Mouse (Mus musculus): Measurements from ENCODE around the gene Csf2. TPM values are rescaled to one million over a fixed set of nuclear protein-coding genes. Genes with fewer than 3 reads are reported as not detected.
A peak's percentile ranks its signal among the peaks of the same experiment; 100 is the strongest.

The Csf2 gene
- polyA plus RNA-seq, 1 experiment from 2014 or later = 0.17 TPM

DNA sequence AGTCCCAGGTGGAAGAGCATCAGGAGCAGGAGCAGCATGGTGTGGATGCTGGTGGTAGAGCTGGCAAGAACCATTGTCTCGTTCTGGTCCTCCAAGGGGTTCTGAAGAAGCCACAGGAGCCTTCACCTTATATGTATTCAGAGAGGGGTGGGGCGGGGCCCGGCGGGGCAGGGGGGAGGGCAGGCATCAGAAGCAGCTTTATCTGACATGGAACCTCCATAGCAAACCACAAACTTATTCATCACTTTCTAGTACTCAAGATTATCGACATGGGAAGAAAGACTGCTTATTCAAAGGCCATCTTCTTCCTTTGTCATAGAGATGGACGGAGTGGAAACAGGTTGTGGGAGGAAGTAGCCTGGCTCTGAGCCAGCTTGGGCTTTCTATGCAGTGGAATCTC, 17.7 kb upstream of the Csf2 start, which contains the start of gene Il3:
Gene Il3, minus strand, starts transcription at position 101 of the 400 bp plus-strand sequence.
- ChIA-PET POLR2A (no interaction called here), CTCF (interaction anchor here (1.0 kb wide), 1 partner anchor 13 kb away, joined by 3 read pairs; no protein-coding TSS in a partner anchor)
- in situ Hi-C loops (cut with MboI; ENCODE audit: low pct_unique_long_range_greater_than_20kb) = loop anchor here (25.0 kb wide), 1 partner anchor 530 kb away; no protein-coding TSS in a partner anchor
- DNase-seq (ENCODE audit: low read depth, low spot score) = no peak
- no peak for TF ChIP-seq CTCF (IDR thresholded peaks at IDR 0.05)
- ATAC-seq = no peak
- no peaks in the 10 kb centered on the region for H3K27me3 ChIP-seq

DNA sequence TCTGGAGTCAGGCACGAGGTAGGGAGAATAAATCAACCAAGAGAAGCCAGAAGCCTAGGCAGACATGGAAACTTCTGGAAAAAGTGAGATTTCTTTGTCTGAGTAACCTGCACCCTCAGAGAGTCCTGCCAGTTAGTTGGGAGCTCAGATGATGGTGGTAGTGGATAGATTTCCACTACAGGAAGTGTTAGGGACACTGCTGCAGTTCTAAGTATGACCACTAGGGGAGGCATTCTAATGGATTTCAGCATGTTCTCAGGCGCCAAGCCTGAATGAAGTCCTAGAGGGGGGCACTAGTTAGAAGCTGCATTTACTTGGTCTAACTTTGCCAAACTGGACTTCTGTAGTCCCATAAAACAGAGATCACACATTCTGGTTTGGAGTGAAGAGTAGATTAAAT, 15.1 kb upstream of the Csf2 start:
- DNase-seq (ENCODE audit: low read depth, low spot score) = no peak
- no peak for ATAC-seq
- ChIA-PET POLR2A (no interaction called here), CTCF (interaction anchor here (0.7 to 1.5 kb wide), 5 partner anchors 10 to 261 kb away, joined by 3 to 4 read pairs (median 4); no protein-coding TSS in a partner anchor)
- in situ Hi-C loops (cut with MboI; ENCODE audit: low pct_unique_long_range_greater_than_20kb) = loop anchor here (25.0 kb wide), 1 partner anchor 527 kb away; no protein-coding TSS in a partner anchor
- TF ChIP-seq CTCF (IDR thresholded peaks at IDR 0.05) = peak; percentile 70
- H3K27me3 ChIP-seq = no peaks in the 10 kb centered on the region

DNA sequence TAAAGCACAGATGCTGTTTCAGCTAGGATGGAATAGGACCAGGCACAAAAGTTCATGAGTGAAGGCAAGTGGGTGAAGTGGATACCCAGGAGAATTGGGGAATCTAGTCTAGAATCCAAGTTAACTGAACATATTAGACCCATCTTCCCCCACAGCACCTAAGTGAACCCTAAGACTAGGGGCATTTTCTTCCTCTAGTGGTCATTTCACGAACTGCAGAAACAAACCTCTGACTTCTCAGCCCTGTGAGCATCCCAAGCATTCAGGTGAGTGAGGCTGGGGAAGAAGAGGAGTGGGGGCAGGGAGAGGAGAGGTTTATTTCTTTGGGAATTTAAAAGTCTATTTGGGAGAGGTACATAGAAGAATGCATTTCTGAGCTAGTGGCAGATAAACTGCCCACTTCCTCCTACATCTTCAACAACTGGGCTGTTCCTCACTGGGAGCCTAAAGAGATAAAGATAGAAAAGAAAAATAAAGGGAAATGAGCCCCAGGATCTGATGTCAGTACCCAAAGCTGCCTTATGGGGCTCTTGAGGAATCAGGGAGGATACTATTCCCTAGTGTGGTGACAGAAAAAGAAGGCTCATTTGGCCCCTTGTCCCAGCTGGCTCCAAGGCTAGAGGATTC, 14.1 kb upstream of the Csf2 start:
- no peak for ATAC-seq
- POLR2A ChIA-PET = no interaction called here
- H3K27me3 ChIP-seq = no peaks in the 10 kb centered on the region
- TF ChIP-seq CTCF (IDR thresholded peaks at IDR 0.05) = peak; percentile 51
- CTCF ChIA-PET = interaction anchor here (0.7 to 1.5 kb wide), 5 partner anchors 11 to 260 kb away, joined by 3 to 4 read pairs (median 4); no protein-coding TSS in a partner anchor
- DNase-seq (ENCODE audit: low read depth, low spot score) = no peak
- in situ Hi-C loops (cut with MboI; ENCODE audit: low pct_unique_long_range_greater_than_20kb) = loop anchor here (25.0 kb wide), 1 partner anchor 526 kb away; no protein-coding TSS in a partner anchor

DNA sequence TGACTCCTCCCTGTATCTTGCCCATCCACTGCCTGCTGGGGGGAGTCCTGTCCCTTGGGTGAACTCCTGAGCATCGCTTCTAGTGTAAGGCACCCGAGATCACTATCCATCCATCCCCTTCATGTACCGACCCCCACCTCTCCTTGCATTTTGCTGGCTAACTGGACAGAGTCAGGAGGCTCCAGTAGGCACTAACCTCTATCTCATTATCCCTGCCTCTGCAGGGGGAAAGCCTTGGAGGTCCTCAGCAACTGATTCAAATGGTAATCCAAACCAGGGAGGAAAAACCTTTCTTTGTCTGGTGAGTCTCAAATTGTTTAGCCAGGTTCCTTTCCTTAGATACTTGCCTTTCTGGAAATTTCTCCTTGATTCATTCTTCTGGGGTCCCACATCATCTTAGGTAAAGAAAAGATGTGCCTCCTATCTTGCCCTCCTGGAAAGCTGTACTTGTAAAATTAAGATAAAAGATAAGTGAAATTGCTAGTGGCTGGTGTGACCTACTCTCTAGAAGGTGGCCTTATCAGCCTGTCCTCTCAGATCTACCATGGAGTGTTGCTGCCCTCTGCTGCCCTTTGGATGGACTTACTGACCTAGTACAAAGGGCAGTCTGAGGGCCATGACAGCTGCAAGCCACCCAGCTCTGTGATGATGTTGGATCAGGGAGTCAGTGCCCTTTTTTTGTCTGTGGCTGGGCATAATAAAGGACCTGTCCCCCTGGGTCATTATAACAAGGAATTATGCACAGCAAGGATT, 7.3 kb upstream of the Csf2 start:
- H3K27me3 ChIP-seq = no peaks in the 10 kb centered on the region
- TF ChIP-seq CTCF (IDR thresholded peaks at IDR 0.05) = peak; percentile 88
- peak; percentile 67 for ATAC-seq
- in situ Hi-C loops (cut with MboI; ENCODE audit: low pct_unique_long_range_greater_than_20kb) = loop anchor here (5.0 to 25.0 kb wide), 3 partner anchors 254 to 519 kb away; no protein-coding TSS in a partner anchor
- DNase-seq (ENCODE audit: low read depth, low spot score) = peak; percentile 31
- ChIA-PET POLR2A (no interaction called here), CTCF (interaction anchor here (0.6 to 8.3 kb wide), 4 partner anchors 107 to 203 kb away, joined by 3 to 157 read pairs (median 3); no protein-coding TSS in a partner anchor)

DNA sequence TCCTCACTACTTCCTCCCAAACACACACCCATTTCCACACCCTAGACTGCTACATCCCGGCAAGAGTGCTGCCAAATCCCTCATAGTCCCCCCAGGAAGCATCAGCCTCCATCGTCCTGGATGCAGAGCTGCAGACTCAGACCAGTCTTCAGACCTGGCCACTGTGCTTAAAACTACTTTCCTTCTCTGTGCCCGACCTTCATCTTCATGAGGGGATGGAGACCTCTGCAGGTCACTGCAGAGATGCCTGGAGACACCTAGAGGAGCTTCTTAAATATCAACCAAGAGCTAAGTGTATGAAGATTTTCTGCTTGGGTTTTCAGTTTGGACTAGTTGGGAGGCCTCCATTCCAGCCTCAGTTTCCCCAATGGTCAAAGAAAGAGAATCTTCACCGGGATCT, 4.6 kb upstream of the Csf2 start:
- CTCF ChIA-PET = interaction anchor here (0.7 to 8.3 kb wide), 15 partner anchors 9 to 254 kb away, joined by 3 to 157 read pairs (median 5); no protein-coding TSS in a partner anchor
- POLR2A ChIA-PET = interaction anchor here (1.4 kb wide), 1 partner anchor 17 kb away, joined by 3 read pairs; no protein-coding TSS in a partner anchor
- no peaks in the 10 kb centered on the region for H3K27me3 ChIP-seq
- ATAC-seq (peak; percentile 34), DNase-seq (ENCODE audit: low read depth, low spot score) (peak; percentile 13)
- in situ Hi-C loops (cut with MboI; ENCODE audit: low pct_unique_long_range_greater_than_20kb) = loop anchor here (5.0 to 25.0 kb wide), 4 partner anchors 37 to 517 kb away; no protein-coding TSS in a partner anchor
- TF ChIP-seq CTCF (IDR thresholded peaks at IDR 0.05) = peak; percentile 91

DNA sequence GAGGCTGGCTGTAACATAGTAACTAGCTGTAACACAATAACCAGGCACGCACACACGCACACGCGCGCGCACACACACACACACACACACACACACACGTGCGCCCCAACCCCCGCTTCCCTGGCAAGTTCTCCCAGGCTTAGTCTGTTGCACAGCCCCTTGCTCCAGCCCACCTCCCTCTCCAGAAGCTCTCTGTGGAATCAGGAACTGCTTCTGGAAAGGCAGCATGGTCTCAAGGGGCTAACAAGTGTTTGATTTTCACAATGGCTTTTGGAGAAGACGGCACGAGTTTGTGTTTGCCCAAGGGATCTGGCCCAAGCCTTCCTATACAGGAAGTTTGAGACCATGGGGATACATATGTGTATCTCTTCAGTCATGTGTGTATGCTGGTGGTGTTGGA, 1.1 kb upstream of the Csf2 start:
- ChIA-PET CTCF (interaction anchor here (1.4 to 8.3 kb wide), 2 partner anchors 100 to 119 kb away, joined by 3 to 157 read pairs; no protein-coding TSS in a partner anchor), POLR2A (no interaction called here)
- no peak for DNase-seq (ENCODE audit: low read depth, low spot score)
- in situ Hi-C loops (cut with MboI; ENCODE audit: low pct_unique_long_range_greater_than_20kb) = loop anchor here (5.0 to 25.0 kb wide), 4 partner anchors 33 to 513 kb away; no protein-coding TSS in a partner anchor
- ATAC-seq = no peak
- no peak for TF ChIP-seq CTCF (IDR thresholded peaks at IDR 0.05)
- no peaks in the 10 kb centered on the region for H3K27me3 ChIP-seq

DNA sequence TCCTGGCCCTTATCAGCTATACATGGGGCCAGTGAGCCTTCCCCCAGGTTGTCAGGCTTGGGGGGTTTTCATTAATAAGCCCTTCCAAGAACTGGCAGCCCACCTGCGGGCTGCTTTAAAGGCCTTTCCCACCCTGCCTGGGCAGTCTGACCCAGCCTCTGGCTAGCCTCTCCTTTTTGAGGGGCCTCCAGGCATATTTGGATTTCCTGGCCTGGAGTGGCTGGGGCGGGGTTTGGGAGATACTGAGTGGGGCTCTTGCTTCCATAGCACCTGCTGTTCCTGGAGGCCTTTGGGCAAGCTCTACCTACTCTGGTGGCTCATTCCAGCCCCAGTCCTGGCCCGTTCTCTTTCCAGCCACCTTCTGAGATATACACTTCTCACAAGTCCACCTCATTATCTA, 281 bp upstream of the Csf2 start:
- no peak for TF ChIP-seq CTCF (IDR thresholded peaks at IDR 0.05)
- H3K27me3 ChIP-seq = no peaks in the 10 kb centered on the region

DNA sequence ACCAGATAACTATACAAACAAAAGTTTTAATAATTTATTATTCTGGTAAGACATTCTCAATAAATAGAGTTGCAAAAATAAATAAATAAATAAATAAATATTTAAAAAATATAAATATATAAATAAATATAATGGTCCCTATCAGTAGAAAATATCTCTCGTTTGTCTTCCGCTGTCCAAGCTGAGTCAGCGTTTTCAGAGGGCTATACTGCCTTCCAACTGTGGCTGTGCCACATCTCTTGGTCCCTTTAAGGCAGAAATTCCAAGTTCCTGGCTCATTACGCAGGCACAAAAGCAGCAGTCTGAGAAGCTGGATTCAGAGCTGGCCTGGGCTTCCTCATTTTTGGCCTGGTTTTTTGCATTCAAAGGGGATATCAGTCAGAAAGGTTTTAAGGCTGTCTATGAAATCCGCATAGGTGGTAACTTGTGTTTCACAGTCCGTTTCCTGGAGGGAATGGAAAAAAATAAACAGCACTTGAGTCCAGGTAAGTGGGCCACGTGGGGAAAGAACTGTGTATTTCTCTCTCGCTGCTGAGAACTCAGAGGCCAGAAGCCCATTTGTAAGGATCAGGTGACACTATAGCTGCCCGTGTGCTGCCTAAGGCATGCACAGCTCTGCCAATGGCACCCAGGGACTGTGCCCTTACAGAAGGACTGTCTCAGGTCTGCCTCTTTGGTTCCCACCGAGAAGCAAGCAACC, 2.1 kb downstream of the Csf2 start:
- no peak for TF ChIP-seq CTCF (IDR thresholded peaks at IDR 0.05)
- DNase-seq (ENCODE audit: low read depth, low spot score) = no peak
- no peak for ATAC-seq
- ChIA-PET POLR2A (no interaction called here), CTCF (interaction anchor here (1.5 kb wide), 1 partner anchor 102 kb away, joined by 5 read pairs; no protein-coding TSS in a partner anchor)
- in situ Hi-C loops (cut with MboI; ENCODE audit: low pct_unique_long_range_greater_than_20kb) = no loop called here
- no peaks in the 10 kb centered on the region for H3K27me3 ChIP-seq

More for the DNA sequence above, 281 bp upstream of the Csf2 start:
- ATAC-seq (no peak), DNase-seq (ENCODE audit: low read depth, low spot score) (no peak)
- CTCF ChIA-PET = interaction anchor here (1.3 kb wide), 1 partner anchor 11 kb away, joined by 3 read pairs; no protein-coding TSS in a partner anchor
- in situ Hi-C loops (cut with MboI; ENCODE audit: low pct_unique_long_range_greater_than_20kb) = loop anchor here (5.0 to 25.0 kb wide), 4 partner anchors 32 to 512 kb away; no protein-coding TSS in a partner anchor
- POLR2A ChIA-PET = interaction anchor here (1.3 kb wide), 1 partner anchor 98 kb away, joined by 3 read pairs; no protein-coding TSS in a partner anchor

DNA sequence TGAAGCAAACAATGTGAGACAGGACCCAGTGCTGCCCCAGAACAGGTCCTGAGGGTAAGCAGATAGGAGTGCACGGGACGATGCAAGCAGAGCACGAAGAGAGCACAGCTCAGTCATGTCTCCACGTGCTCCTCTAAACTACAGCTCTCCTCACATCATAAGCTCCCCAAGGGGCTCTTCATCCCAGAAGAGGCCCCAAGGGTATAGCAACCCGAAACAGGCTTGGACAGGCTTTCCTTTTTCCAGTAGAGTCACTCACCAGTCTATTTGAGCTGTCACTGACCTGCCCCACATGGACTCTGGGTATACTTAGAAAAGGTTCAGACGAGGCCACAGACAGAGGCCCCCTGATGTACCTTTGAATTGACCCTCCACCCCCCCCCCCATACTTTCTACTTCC, 5.0 kb downstream of the Csf2 start:
- DNase-seq (ENCODE audit: low read depth, low spot score) = no peak
- in situ Hi-C loops (cut with MboI; ENCODE audit: low pct_unique_long_range_greater_than_20kb) = no loop called here
- no peak for ATAC-seq
- H3K27me3 ChIP-seq = no peaks in the 10 kb centered on the region
- CTCF ChIA-PET = interaction anchor here (0.8 to 1.6 kb wide), 4 partner anchors 9 to 114 kb away, joined by 3 to 4 read pairs (median 4); no protein-coding TSS in a partner anchor
- POLR2A ChIA-PET = no interaction called here
- TF ChIP-seq CTCF (IDR thresholded peaks at IDR 0.05) = no peak

DNA sequence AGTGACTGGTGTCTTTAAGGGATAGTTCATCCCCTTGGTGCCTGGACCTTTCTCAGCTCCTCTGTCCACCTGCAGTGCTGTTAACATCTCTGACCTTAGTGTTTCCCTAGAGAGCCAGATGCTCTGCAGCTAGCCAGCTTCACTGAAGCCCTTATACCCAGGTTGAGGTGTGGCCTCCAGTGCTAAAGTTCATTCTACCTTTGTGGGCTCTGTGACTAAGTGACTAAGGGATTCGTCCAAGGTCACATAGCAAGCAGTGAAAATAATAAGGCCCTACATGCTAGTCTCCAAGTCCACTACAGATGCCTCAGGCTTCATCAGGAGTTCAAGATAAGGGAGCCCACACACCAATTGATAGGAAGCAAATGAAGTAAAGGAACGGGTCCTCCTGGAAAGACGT, 7.0 kb downstream of the Csf2 start:
- in situ Hi-C loops (cut with MboI; ENCODE audit: low pct_unique_long_range_greater_than_20kb) = no loop called here
- ChIA-PET POLR2A (no interaction called here), CTCF (interaction anchor here (0.9 kb wide), 1 partner anchor 22 kb away, joined by 3 read pairs; no protein-coding TSS in a partner anchor)
- no peak for ATAC-seq
- no peak for DNase-seq (ENCODE audit: low read depth, low spot score)
- H3K27me3 ChIP-seq = no peaks in the 10 kb centered on the region
- no peak for TF ChIP-seq CTCF (IDR thresholded peaks at IDR 0.05)

All from Patski (cell line).